In the genomic region with DNA sequence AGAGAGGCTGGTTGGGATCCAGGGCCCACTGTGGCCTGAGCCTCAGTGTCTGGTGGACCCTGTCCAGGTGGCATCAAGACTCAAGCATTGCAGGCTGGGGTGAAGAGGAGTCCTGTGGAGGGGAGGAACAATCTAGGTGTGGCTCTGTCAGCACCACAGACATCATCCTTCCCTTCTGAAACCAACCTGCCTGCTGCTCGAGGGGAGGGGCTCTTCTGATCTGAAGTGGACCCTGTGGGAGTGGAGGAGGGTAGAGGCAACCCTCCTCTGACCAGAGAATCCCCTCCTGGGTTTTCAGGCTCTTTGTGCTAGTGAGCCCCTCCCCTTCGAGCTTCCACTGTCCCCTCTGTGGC, we compare ENCODE assay signal across 9 mouse cellular contexts. TPM values are rescaled to one million over a fixed set of nuclear protein-coding genes. Genes with fewer than 3 reads are reported as not detected.
A peak's percentile ranks its signal among the peaks of the same experiment; 100 is the strongest.
DNase-seq lines count a peak whose midpoint lies in the region; ATAC-seq lines count a peak whose summit lies in the region.
"Had no signal": no experiment of that assay in that cellular context is flagged by ENCODE, and none has a peak within 500 bp of the region (broad histone marks: within the 10 kb centered on the region; RNA-seq: fewer than 3 reads in every experiment).

No protein-coding gene starts in this region.

- H3K4me1 ChIP-seq in neural tube, embryonic 11.5 days (ENCODE audit: control insufficient read depth, insufficient read depth, low read length): peaks cover 72% of the 10 kb centered on the region
- peaks cover 75% of the 10 kb centered on the region for H3K4me1 ChIP-seq in neural tube, embryonic 15.5 days
- H3K4me1 ChIP-seq in forebrain, embryonic 10.5 days: peaks cover 88% of the 10 kb centered on the region
- peaks cover 82% of the 10 kb centered on the region for H3K4me1 ChIP-seq in limb, embryonic 12.5 days (replicated peaks)
- peaks cover 61% of the 10 kb centered on the region for H3K4me1 ChIP-seq in neural tube, embryonic 14.5 days (ENCODE audit: control insufficient read depth, insufficient read depth, low read length)

- ATAC-seq in neural tube, embryonic 11.5 days (ENCODE audit: insufficient read depth, low FRiP score, low TSS enrichment): no peak
- no peak for ATAC-seq in neural tube, embryonic 15.5 days (ENCODE audit: low FRiP score)
- no peak for ATAC-seq in limb, embryonic 12.5 days (ENCODE audit: insufficient number of reproducible peaks, insufficient read depth, low FRiP score, low TSS enrichment, low read depth)
- ATAC-seq in neural tube, embryonic 14.5 days (ENCODE audit: low read depth): no peak
- ATAC-seq: Patski had no signal

- H3K4me2 ChIP-seq in neural tube, embryonic 11.5 days (ENCODE audit: low read depth): no peak overlapping the region
- no peak overlapping the region for H3K4me2 ChIP-seq in neural tube, embryonic 15.5 days
- H3K4me2 ChIP-seq in limb, embryonic 12.5 days: no peak overlapping the region
- no peak overlapping the region for H3K4me2 ChIP-seq in neural tube, embryonic 14.5 days (ENCODE audit: low read depth, low read length)

- H3K4me3 ChIP-seq in neural tube, embryonic 11.5 days (ENCODE audit: low read depth, low read length): no peak overlapping the region
- H3K4me3 ChIP-seq in neural tube, embryonic 15.5 days (replicated peaks): no peak overlapping the region
- peak overlapping the region; percentile 27; the same call in 1 of the 2 replicates for H3K4me3 ChIP-seq in forebrain, embryonic 10.5 days
- H3K4me3 ChIP-seq in limb, embryonic 12.5 days (replicated peaks): no peak overlapping the region
- H3K4me3 ChIP-seq in neural tube, embryonic 14.5 days (ENCODE audit: low read depth, low read length): no peak overlapping the region

- no peaks in the 10 kb centered on the region; the same call in none of the 2 replicates for H3K36me3 ChIP-seq in neural tube, embryonic 11.5 days (ENCODE audit: control insufficient read depth, insufficient read depth, low read length)
- H3K36me3 ChIP-seq in neural tube, embryonic 15.5 days: peaks cover 3% of the 10 kb centered on the region; the same call in 1 of the 2 replicates
- H3K36me3 ChIP-seq in forebrain, embryonic 10.5 days (replicated peaks): peaks cover 85% of the 10 kb centered on the region
- H3K36me3 ChIP-seq in limb, embryonic 12.5 days: peaks cover 89% of the 10 kb centered on the region
- H3K36me3 ChIP-seq in neural tube, embryonic 14.5 days (ENCODE audit: control insufficient read depth, insufficient read depth, low read length): peaks cover 12% of the 10 kb centered on the region

- WGBS in neural tube, embryonic 11.5 days: 0% methylated on average over 2 of the region's 2 CpGs
- 6% methylated on average over 2 of the region's 2 CpGs for WGBS in neural tube, embryonic 15.5 days
- WGBS in forebrain, embryonic 10.5 days: 22% methylated on average over 2 of the region's 2 CpGs
- whole genome bisulfite sequencing in limb, embryonic 12.5 days: 17% methylated on average over 2 of the region's 2 CpGs
- WGBS in neural tube, embryonic 14.5 days: 3% methylated on average over 2 of the region's 2 CpGs

- peak overlapping the region; percentile 46 for H3K9ac ChIP-seq in neural tube, embryonic 11.5 days (ENCODE audit: low read length)
- H3K9ac ChIP-seq in neural tube, embryonic 15.5 days (replicated peaks): no peak overlapping the region
- no peak overlapping the region for H3K9ac ChIP-seq in limb, embryonic 12.5 days (replicated peaks)
- no peak overlapping the region for H3K9ac ChIP-seq in neural tube, embryonic 14.5 days (replicated peaks; ENCODE audit: low read depth, low read length)

- peak overlapping the region; percentile 89 for H3K27ac ChIP-seq in neural tube, embryonic 11.5 days (ENCODE audit: low read depth, low read length)
- H3K27ac ChIP-seq in neural tube, embryonic 15.5 days (replicated peaks): no peak overlapping the region
- H3K27ac ChIP-seq in forebrain, embryonic 10.5 days: peak overlapping the region; percentile 94
- peak overlapping the region; percentile 42; the same call in 1 of the 2 replicates for H3K27ac ChIP-seq in limb, embryonic 12.5 days
- H3K27ac ChIP-seq in neural tube, embryonic 14.5 days (ENCODE audit: low read depth, low read length): peak overlapping the region; percentile 35; the same call in 1 of the 2 replicates
- H3K27ac ChIP-seq: macrophage had no signal

- DNase-seq in neural tube, embryonic 11.5 days (ENCODE audit: low spot score): no peak
- DNase-seq in forebrain, embryonic 10.5 days (ENCODE audit: extremely low spot score, low spot score): no peak
- DNase-seq in gastrocnemius, adult 18-20 months (ENCODE audit: low spot score): no peak
- no peak for DNase-seq in MN1 (ENCODE audit: low spot score)

- no peaks in the 10 kb centered on the region for H3K27me3 ChIP-seq in neural tube, embryonic 11.5 days (ENCODE audit: control insufficient read depth, insufficient read depth, low read length)
- H3K27me3 ChIP-seq in neural tube, embryonic 15.5 days (replicated peaks): no peaks in the 10 kb centered on the region
- no peaks in the 10 kb centered on the region for H3K27me3 ChIP-seq in forebrain, embryonic 10.5 days (ENCODE audit: poor library complexity, severe bottlenecking)
- H3K27me3 ChIP-seq in limb, embryonic 12.5 days: no peaks in the 10 kb centered on the region
- H3K27me3 ChIP-seq in neural tube, embryonic 14.5 days (ENCODE audit: control insufficient read depth, insufficient read depth, low read length): no peaks in the 10 kb centered on the region
- H3K27me3 ChIP-seq: Patski had no signal

- H3K9me3 ChIP-seq in neural tube, embryonic 11.5 days (ENCODE audit: control insufficient read depth, low read length): no peaks in the 10 kb centered on the region
- H3K9me3 ChIP-seq in neural tube, embryonic 15.5 days (replicated peaks): no peaks in the 10 kb centered on the region
- no peaks in the 10 kb centered on the region for H3K9me3 ChIP-seq in forebrain, embryonic 10.5 days
- H3K9me3 ChIP-seq in limb, embryonic 12.5 days: no peaks in the 10 kb centered on the region
- no peaks in the 10 kb centered on the region for H3K9me3 ChIP-seq in neural tube, embryonic 14.5 days (ENCODE audit: control insufficient read depth, low read length)

RNA-seq across cellular contexts. Expression of gene Ssbp3, which starts 25.1 kb away (rescaled TPM):
- polyA plus RNA-seq in neural tube, embryonic 11.5 days (2014; fragmentation: Nextera tagmentation; extraction: Ambion mirVana): 142 and 145 TPM in 2 replicates
- polyA plus RNA-seq in neural tube, embryonic 15.5 days (2015; fragmentation: Nextera tagmentation; extraction: Ambion mirVana): 118 and 130 TPM in 2 replicates
- polyA plus RNA-seq in forebrain, embryonic 10.5 days (2016; fragmentation: Nextera tagmentation; extraction: Ambion mirVana): 128 and 134 TPM in 2 replicates
- polyA plus RNA-seq in limb, embryonic 12.5 days (2016; fragmentation: Nextera tagmentation; extraction: Ambion mirVana): 278 and 295 TPM in 2 replicates
- polyA plus RNA-seq in neural tube, embryonic 14.5 days (2014; fragmentation: Nextera tagmentation; extraction: Ambion mirVana): 106 and 112 TPM in 2 replicates
- 10 to 100 TPM; 20.5 to 25.5 TPM for total RNA-seq in gastrocnemius, adult 18-20 months (2021)
